Mouse (Mus musculus): ENCODE measurements around the gene Gm10197. TPM values are rescaled to one million over a fixed set of nuclear protein-coding genes. Genes with fewer than 3 reads are reported as not detected.

Gene Gm10197
- total RNA-seq, 2 experiments from 2014 or later: not detected

DNA sequence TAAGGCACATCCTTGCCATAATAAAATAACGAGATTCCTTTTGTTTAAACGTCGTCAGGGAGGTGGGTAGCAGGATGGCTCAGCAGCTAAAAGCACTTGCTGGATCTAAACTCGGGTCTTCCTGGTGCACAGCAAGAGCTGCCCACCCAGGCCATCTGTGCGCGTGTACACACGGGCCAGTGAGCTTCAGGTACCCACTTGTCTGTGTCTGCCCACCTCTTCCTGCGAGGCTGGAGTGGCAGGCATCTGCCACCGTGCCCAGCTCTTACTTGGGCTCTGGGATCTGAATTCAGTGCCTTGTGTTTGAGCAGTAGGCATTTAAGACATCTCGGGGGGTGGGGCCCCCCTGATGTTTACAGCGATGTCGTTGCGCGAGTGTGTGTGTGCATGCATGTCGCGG, 16.5 kb downstream of the Gm10197 start:
- DNase-seq: no peak

DNA sequence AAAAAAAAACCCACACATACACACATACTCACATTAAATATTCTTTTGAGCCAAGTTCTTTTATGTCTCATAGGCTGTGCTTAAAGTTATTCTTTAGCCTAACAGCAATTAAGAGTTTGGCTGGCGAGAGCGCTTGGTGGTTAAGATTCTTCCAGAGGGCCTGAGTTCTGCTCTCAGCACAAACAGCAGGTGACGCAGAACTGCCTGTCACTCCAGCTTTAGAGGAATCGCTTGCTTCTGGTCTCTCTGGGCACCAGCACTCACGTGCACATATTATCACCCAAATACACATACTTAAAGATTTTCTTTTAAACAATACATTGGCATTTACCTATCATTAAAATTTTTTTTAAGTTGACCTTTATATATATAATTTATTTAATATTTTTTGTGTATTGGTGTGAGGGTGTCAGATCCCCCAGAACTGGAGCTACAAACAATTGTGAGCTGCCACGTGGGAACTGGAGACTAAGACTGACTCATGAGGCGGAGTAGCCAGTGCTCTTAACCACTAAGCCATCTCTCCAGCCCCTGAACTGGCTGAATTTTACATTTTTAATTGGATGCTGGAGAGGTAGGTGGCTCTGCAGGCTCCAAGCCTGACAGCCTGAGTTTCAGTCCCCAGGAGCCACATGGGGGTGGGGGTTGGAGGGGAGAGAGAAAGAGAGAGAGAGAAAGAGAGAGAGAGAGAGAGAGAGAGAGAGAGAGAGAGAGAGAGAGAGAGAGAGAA, 17.1 kb downstream of the Gm10197 start:
- no peak for DNase-seq

DNA sequence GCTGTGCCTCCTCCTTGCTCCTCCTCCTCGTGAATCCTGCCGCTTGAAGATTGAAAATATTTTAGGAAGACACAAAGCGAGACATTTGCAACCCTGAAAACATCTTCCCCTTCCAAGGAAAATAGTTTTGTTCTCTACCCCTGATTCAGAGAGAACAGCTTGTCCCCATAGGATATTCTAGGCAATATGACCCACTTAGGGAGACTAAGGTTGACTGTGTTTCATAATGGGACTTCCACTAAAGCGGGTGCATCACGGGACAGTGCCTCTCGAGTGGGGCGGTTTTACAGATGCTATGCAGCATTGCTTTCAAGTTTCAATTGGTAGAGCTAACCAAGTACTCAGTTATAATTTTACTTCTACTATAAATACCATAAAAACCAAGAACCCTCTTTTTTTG, 17.7 kb downstream of the Gm10197 start:
- DNase-seq: no peak

DNA sequence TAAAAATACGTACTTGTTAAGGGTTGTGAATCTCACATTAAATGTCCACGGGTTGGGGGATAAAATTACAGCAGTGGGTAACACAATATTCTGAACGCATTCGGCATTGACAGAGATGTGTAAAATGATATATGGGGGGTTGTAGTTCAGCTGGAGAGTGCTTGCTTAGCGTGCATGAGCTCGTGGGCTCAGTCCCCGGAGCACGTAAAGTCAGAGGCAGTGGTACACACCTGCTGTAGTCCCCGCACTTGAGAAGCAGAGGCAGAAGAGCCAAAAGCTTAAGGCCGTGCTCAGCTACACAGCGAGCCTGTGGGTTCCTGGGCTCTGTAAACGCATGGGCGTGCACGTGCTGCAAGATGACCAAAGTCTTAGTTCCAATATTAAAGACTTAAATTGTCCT, 25.8 kb downstream of the Gm10197 start:
- no peak for DNase-seq

DNA sequence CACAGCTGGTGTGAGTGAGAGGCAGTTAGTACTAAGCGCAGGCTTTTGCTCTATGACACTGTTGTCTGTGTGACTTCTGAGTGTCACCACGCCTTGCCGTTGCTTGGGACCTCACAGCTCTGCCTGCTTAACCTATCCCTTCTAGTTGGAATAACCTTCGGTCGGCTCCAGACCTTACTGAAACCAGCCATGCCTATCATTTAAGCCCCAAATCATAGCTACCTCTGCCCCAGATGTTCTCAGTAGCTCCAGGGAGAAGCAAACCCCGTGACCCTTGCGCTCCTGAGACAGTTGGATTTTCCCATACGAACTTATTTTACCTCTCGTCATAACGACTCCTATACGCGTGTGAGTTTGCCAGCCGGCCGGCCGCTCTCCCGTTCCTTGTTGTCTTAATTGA, 27.5 kb downstream of the Gm10197 start:
- DNase-seq: no peak

DNA sequence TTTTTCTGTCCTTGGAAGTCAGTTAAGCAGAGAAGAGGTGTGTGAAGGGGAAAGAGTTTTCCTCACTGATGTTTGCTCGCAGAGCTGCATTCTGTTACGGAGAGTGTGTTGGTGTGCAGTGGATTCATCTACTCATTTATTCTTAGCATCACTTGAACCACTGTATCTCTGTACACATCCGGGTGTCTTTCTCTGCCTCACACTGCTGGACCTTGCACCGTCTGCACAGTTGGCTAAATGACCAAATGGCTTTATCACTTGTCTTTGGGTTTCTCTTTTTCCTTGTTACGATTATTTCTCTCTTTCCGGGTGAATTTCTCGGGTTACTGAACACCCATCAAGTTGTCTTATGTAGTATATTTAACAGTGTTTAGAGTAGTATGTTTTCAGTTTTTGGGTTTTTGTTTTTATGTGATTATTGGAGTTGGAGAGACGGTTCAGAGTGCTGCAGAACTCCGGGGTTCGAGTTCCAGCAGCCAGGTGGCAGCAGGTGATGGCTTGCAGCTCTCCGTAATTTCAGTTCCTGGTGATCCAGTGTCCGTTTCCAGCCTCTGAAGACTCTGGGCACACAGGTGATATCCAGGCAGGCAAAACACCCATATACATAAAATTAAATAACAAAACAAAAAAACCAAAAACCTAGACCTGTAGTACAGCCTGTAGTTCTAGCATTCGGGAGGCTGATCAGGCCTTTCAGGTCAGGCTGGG, 28.2 kb downstream of the Gm10197 start:
- DNase-seq: no peak

DNA sequence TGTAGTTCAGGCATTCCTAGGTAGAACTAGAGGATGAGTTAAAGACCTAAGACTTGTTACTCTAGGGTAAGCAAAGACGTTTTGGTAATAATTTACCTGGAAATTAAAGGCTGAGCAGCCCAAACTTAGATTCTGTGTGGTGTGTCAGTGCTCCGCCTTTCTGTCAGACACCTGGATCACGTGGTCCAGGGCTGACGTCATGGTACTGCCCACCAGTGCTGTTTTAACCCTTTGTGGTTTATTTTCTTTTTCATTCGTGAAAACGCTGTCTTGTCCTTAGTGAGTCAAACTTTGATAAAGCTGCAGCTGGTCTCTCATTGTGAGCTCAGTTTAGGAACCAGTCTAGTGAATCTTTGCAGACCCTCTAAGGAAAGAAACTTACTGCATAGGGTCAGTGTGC, 31.1 kb downstream of the Gm10197 start:
- no peak for DNase-seq

DNA sequence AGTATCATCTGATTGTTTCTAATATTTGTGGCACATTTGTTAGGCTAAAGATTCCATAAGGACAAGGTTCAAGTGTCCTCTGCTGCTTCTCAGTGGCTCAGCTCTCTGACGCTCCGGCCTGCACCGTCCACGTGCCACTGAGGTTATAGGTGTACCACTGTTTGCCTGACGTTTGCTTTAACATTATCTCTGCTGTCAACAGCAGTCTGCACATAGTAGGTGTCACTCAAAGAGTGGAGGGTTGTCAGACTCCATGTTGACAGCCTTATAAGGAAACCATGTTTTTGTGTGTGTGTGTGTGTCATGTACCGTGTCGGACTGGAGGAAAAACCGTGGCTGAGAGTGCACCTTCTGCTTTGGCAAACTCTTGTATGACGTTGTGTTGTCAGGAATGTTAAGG, 36.3 kb downstream of the Gm10197 start:
- no peak for DNase-seq

DNA sequence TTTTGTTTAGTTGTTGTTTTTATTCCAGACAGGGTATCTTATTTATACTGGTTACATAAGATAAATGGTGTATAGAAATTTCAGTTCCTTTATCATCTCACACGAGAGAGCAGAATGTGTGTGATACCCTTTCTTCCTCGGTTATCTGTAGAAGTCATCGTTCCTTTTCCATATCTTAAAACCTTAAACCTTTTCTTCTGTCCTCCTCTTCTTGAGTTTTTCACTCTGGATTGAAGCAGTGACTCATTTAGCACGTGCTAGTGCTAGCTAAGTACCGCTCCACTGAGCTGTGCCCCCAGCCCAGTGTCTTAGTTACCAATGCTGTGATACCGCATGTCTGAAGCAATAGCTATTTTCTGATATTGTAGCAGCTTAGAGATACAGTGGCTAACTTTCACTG, 37.8 kb downstream of the Gm10197 start:
- no peak for DNase-seq

DNA sequence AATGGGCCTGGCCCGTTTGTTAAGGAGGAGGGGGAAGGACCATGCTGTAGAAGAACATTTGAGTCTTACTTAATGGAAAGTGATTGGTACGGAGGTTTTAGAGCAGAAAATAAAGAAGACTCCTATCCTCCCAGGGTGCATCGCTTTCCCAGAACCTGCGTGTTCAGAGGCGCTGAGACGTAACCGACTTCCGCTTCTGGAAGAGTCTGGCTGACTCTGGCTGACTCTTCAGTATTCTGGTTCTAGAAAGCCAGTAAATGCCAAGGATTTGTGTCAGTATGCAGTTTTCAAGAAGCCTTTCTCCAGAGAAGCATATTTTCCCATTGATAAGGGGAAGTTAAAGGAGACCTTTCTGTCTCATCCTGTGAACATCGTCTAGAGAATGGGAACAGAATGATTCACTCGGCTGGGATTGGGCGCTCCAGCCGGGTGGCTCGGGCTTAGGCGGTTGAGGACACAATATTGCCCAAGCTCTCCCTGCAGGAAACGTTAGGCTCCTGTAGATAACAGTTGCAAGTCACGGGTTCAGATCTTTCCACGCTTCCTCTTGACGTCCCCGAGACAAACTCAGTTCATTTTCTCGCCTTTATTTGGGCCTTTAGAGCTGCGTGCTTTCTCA, 39.6 kb downstream of the Gm10197 start:
- DNase-seq: no peak

DNA sequence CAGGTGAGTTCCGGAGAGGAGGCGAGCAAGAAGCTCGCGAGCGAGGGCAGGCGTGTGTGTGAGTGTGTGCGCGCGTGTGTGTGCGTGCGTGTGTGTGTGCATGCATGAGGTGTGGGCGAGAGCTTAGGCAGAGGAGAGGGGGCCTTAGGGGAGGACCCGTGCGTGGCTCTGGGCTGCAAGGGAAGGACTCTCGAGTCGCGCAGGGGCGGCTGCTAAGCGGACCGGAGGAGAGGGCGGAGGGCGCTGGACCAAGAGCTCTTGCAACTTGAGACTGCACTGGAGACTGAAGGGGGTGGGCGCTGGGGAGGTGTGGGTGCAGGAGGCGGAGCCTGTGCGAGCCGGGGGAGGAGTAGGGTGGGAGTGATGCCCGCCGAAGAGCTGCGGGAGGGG, 41.6 kb downstream of the Gm10197 start:
- DNase-seq: peak; percentile 71 to 79

DNA sequence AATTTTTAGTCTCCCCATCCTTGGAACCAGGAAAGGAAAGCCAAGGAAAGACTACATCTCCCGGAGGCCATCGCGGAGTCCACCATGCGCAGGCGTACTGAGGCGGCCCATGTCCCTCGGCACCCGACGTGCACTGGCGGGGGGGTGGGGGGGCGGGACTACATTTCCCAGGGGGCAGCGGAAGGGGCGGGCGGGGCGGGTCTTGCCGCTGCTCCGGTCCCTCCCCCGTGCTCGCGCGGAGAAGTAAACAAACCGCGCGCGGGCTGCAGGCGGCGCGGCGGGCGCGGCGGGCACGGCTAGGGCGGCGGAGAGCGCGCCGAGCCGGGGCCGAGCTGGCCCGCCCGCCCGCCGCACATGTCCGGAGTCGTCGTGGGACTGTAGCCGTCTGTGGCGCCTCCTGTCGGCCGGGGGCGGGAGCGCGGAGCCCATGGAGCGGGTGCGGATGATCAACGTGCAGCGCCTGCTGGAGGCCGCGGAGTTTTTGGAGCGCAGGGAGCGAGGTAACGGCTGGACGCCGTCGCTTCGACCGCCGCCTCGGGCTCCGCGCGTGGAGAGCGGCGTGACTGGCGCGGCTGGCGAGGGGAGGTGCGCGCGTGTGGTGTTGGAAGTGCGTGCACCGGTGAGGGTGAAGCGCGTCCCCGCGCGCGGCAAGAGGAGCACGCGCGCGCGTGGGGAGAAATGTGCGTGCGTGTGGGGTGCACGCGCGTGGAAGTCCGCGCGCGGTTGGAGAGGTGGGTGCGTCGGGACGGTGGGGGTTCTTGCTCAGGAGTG, 42.2 kb downstream of the Gm10197 start:
- DNase-seq: peak; percentile 84 to 86

DNA sequence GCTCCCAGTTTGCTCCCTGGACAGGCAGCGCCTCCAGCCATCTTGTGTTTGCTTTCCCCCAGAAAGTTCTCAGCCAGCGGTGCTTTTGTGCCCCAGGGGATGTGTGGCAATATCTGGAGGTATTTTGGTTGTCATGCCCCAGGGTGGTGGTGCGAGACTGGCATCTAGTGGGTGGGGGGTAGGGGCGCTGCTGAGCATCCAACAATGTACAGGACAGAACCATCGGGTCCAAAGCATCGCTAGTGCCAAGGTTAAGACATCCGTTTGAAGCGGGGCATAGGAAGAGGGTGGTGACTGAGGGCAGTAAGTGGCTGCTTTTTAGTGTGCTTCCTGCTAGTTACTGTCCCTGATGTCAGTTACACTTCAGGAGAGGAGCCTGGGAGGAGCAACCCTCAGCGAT, 43.5 kb downstream of the Gm10197 start:
- DNase-seq: no peak

DNA sequence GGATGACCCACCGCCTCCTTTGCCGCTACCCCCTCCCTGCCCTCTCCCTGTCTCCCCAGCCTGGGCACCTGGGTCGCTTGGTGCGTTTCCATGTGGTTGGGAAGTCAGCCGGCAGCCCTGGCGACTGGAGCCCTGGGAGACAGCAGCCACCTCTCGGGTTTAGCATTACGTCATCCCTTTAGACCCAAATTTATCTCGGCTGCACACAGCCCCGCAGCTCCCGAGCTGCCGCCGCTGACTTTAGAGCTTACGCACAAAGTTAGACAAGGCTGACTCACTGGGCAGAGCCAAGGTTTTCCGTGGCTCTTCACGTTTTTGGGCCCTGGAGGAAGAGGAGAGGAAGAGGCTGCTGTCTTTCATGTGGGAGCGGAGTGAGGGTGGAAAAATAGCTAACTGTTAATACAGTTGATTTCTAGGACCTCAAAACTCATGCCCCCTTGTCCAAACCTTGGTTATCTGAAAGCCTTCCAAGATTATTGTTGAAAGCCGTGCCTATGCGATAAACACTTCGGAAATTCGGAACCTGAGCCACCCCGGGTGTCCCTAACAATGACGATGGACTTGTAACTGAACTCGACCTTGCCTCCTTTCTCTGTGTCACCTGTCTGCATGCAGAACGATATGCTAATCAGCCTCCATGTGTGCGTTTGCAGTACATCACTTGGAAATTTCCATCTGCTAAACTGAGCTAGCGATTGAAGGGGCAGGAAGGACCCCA, 45.8 kb downstream of the Gm10197 start:
- peak; percentile 72 for DNase-seq

DNA sequence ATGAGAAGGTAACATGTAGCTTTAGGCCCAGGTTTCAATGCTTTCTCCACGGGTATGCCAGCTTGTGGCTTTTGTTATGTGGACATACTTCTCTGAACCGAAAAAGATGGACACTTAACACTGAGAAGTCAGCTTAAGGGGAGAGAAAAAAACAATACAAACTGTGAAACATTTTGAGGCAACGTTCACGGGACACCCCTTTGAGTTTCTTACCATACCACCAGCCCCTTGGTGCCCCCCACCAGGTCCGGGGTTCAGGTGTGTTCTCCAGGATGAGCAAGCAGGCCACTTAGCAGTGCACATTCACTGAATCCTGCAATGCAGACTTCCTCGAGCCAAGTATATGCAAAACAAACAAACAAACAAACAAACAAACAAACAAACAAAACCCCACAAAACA, 46.7 kb downstream of the Gm10197 start:
- no peak for DNase-seq

DNA sequence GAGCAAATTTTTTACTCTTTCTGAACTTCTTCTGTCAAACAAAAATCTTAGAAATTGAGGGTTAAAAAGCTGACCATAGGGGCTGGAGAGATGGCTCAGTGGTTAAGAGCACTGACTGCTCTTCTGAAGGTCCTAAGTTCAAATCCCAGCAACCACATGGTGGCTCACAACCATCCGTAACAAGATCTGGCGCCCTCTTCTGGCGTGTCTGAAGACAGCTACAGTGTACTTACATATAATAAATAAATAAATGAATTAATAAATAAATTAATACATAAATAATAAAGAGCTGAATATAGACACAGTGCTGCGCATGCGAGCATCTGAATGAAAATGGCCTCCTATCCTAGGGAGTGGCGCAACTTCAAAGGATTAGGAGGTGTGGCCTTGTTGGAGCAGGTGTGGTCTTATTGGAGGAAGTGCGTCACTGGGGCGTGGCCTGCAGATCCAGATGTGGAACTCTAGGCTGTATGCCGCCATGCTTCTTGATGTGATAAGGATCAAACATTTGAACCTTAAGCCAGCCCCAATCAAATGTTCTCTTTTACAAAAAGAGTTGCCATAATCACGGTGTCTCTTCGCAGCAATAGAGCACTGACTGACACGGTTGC, 49.0 kb downstream of the Gm10197 start:
- DNase-seq: no peak

Other genes with a start within 250 kb of the Gm10197 start
- 100 to 1,000 TPM; 124 TPM for gene Add3, start 231.3 kb downstream of the Gm10197 start, total RNA-seq (2021)
- 10 to 100 TPM; 60.8 to 67.3 TPM for gene Mxi1, start 61.2 kb downstream of the Gm10197 start, total RNA-seq (2021)
- 10 to 100 TPM; 39.6 to 40.2 TPM for gene Smndc1, start 18.8 kb upstream of the Gm10197 start, total RNA-seq (2021)
- 10 to 100 TPM; 23.6 to 27.0 TPM for gene Dusp5, start 157.3 kb upstream of the Gm10197 start, total RNA-seq (2021)
- gene Nutf2-ps1, start 217.3 kb upstream of the Gm10197 start, total RNA-seq (2021): 10 to 100 TPM; 38.5 to 45.8 TPM
- gene Smc3, start 228.6 kb upstream of the Gm10197 start, total RNA-seq (2021): 10 to 100 TPM; 41.7 to 45.1 TPM

Measured in layer of hippocampus, postnatal 36 days (tissue).